Mouse (Mus musculus): ENCODE results near the gene Gm10644. TPM values are rescaled to one million over a fixed set of nuclear protein-coding genes. Genes with fewer than 3 reads are reported as not detected.

Gm10644 gene
- polyA plus RNA-seq, 1 experiment from 2014 or later = 0.37 TPM

DNA sequence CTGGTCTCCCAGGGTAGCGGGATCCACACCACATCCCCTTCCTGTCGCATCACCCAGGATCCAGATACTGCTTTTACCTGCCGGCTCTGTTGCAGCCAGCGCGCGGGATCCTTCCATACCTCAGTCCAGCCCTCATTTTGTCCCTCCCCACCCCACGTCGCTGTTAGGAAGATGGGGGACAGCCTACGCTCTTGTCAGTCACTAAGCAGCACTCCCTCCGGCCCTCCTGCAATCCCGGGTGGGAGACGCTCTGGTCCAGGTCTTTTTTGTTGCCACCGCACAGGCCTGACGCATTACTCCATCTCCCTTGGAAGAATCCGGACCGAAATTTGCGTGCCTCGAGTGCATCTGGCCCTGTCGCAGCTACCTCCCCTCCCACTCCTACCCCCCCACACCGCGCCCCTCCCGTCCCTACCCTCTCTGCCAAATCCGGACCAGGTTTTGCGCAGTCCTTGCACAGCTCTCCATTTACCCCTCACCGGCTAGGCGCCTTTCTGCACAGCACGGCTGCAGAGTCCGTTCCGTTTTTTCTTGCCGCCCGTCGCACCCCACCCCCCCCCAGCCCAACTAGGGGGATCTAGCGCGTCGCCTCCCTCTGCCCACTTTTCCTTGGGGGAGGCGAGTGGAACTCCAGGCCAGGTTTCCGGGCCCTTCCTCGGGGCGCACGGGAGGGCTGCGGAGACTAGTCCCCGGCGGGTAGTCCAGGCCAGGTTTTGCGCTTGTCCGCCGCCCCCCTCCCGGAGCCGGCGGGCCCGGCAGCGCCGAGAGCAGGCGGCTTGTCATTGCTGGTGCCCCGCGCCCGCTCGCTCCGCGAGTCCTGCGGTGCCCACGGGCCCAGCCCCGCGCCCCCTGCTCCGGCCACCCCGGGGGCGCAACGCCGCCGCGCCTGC, 55.4 kb downstream of the Gm10644 start, which contains the start of gene Adgrl1:
Gene Adgrl1 (plus strand): TSS at position 743 of the 890 bp plus-strand sequence.
- Histone ChIP-seq H3K36me3 (ENCODE audit: control insufficient read depth, insufficient read depth, low read length) (no peaks in the 10 kb centered on the region), H3K4me3 (ENCODE audit: low read depth, low read length) (peak within 1 kb of the TSS; percentile 93), H3K9ac (ENCODE audit: low read length) (peak within 1 kb of the TSS; percentile 81), H3K9me3 (ENCODE audit: control insufficient read depth, low read length) (no peaks in the 10 kb centered on the region), H3K27me3 (replicated peaks; ENCODE audit: control insufficient read depth, insufficient read depth, low read length) (no peaks in the 10 kb centered on the region; the same call in 1 of the 2 replicates), H3K4me2 (ENCODE audit: low read length) (peak within 1 kb of the TSS; percentile 78), H3K4me1 (replicated peaks; ENCODE audit: control insufficient read depth, insufficient read depth, low read length) (peaks cover 47% of the 10 kb centered on the region), H3K27ac (ENCODE audit: low read depth) (peak within 1 kb of the TSS; percentile 97)
- ATAC-seq (replicated peaks; ENCODE audit: low FRiP score, low TSS enrichment, low read depth) (peak; percentile 90), DNase-seq (ENCODE audit: low spot score) (peak; percentile 95)
- WGBS = under 1% methylated on average over 65 of the region's 70 CpGs

DNA sequence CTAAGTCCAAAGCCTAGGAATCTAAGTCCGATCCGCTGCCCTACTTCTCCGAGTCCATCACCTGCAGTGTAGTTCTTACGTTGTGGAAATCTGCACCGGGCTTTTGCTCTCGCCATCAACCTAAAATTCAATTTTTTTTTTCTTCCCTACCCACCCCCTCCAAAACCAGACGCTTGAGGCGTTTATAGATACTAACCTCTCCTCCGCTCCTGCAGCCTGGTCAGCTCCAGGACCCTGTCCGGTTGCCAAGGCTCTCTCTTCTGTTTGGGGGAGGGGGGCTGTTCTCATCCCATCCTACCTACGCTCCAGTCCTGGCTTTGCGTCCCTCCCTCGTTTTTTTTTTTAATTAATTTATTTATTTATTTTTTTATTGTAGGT, 56.0 kb downstream of the Gm10644 start:
- peak overlapping the region; percentile 97 for H3K27ac ChIP-seq (ENCODE audit: low read depth)
- WGBS = under 1% methylated on average over 13 of the region's 13 CpGs
- no peaks in the 10 kb centered on the region for H3K9me3 ChIP-seq (ENCODE audit: control insufficient read depth, low read length)
- peak overlapping the region; percentile 78 for H3K4me2 ChIP-seq (ENCODE audit: low read length)
- no peak for DNase-seq (ENCODE audit: low spot score)
- peak overlapping the region; percentile 37 for H3K9ac ChIP-seq (ENCODE audit: low read length)
- H3K36me3 ChIP-seq (ENCODE audit: control insufficient read depth, insufficient read depth, low read length) = no peaks in the 10 kb centered on the region
- peaks cover 42% of the 10 kb centered on the region for H3K4me1 ChIP-seq (replicated peaks; ENCODE audit: control insufficient read depth, insufficient read depth, low read length)
- peaks cover 4% of the 10 kb centered on the region; the same call in 1 of the 2 replicates for H3K27me3 ChIP-seq (replicated peaks; ENCODE audit: control insufficient read depth, insufficient read depth, low read length)
- H3K4me3 ChIP-seq (ENCODE audit: low read depth, low read length) = peak overlapping the region; percentile 93
- ATAC-seq (replicated peaks; ENCODE audit: low FRiP score, low TSS enrichment, low read depth) = peak; percentile 9; the same call in 1 of the 2 replicates

DNA sequence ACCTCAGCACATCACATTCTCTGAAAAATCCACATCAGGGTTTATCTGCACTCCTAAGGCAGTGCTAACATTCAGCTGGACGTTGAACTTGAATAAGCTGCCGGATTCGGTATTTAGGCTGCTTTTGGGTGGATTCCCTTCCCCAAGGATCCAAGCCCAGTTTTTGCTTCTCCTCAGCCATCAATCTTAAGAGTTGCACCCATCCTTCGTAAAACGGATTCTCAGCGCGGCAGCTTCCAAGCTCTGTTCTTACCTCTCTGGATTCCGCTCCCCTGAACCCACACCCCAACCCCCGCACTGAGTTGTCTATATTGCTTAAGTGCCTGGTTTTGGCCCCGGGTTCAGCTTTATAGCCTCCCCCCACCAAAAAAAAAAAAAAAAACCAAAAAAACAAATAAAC, 56.5 kb downstream of the Gm10644 start:
- WGBS = 2% methylated on average over 10 of the region's 10 CpGs
- H3K9ac ChIP-seq (ENCODE audit: low read length) = peak overlapping the region; percentile 37
- H3K9me3 ChIP-seq (ENCODE audit: control insufficient read depth, low read length) = no peaks in the 10 kb centered on the region
- H3K4me3 ChIP-seq (ENCODE audit: low read depth, low read length) = peak overlapping the region; percentile 93
- H3K36me3 ChIP-seq (ENCODE audit: control insufficient read depth, insufficient read depth, low read length) = no peaks in the 10 kb centered on the region
- H3K27ac ChIP-seq (ENCODE audit: low read depth) = peak overlapping the region; percentile 97
- H3K4me1 ChIP-seq (replicated peaks; ENCODE audit: control insufficient read depth, insufficient read depth, low read length) = peaks cover 37% of the 10 kb centered on the region
- peak overlapping the region; percentile 78 for H3K4me2 ChIP-seq (ENCODE audit: low read length)
- DNase-seq (ENCODE audit: low spot score) (peak; percentile 64), ATAC-seq (replicated peaks; ENCODE audit: low FRiP score, low TSS enrichment, low read depth) (no peak)
- H3K27me3 ChIP-seq (replicated peaks; ENCODE audit: control insufficient read depth, insufficient read depth, low read length) = peaks cover 4% of the 10 kb centered on the region; the same call in 1 of the 2 replicates

DNA sequence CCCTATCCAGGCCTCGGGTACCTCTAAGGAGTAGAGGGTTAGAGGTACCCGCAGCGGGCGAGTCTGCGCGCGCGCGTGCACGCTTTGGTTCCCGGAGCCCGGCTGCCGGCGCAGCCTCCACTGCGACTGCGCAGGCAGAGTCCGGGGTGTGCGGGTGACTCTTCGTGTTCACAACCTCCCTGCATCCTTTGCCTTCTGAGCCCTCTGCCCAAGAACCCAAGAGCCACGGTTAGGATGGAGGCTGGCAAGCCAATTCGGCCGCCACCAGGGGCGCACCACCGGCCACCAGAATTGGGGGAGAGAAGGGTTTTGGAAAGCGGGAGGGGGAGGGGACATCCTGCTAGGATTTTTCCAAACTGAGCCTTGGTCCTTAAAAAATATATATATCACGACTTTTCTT, 57.8 kb downstream of the Gm10644 start:
- ATAC-seq (replicated peaks; ENCODE audit: low FRiP score, low TSS enrichment, low read depth) (no peak), DNase-seq (ENCODE audit: low spot score) (peak; percentile 77)
- no peak overlapping the region for H3K9ac ChIP-seq (ENCODE audit: low read length)

DNA sequence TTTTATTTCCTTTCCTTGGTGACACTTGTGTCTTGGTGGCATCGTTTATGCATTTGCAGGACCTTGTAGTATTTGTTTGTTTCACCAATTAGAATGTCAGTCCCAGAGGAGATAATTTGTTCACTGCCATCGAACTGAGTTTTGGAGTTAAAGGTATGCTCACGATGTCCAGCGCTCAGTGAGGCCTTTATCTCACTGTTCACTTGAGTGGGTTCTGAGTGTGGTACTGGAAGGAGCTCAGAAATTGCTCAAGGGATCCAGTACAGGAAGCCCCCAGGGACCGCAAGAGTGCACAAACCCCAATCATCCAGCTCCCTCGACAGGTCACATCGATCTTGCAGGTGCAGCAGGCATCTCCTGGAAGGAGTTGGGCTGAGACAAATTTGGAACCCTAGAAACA, 58.5 kb downstream of the Gm10644 start:
- Histone ChIP-seq H3K4me1 (replicated peaks; ENCODE audit: control insufficient read depth, insufficient read depth, low read length) (peaks cover 17% of the 10 kb centered on the region), H3K27ac (ENCODE audit: low read depth) (no peak overlapping the region), H3K4me2 (ENCODE audit: low read length) (no peak overlapping the region), H3K9me3 (ENCODE audit: control insufficient read depth, low read length) (no peaks in the 10 kb centered on the region), H3K36me3 (ENCODE audit: control insufficient read depth, insufficient read depth, low read length) (no peaks in the 10 kb centered on the region), H3K9ac (ENCODE audit: low read length) (no peak overlapping the region), H3K27me3 (replicated peaks; ENCODE audit: control insufficient read depth, insufficient read depth, low read length) (peaks cover 4% of the 10 kb centered on the region; the same call in 1 of the 2 replicates), H3K4me3 (ENCODE audit: low read depth, low read length) (no peak overlapping the region)
- DNase-seq (ENCODE audit: low spot score) = no peak
- 88% methylated on average over 7 of the region's 7 CpGs for WGBS
- ATAC-seq (replicated peaks; ENCODE audit: low FRiP score, low TSS enrichment, low read depth) = no peak

More for the DNA sequence above, 57.8 kb downstream of the Gm10644 start:
- H3K27me3 ChIP-seq (replicated peaks; ENCODE audit: control insufficient read depth, insufficient read depth, low read length) = peaks cover 4% of the 10 kb centered on the region; the same call in 1 of the 2 replicates
- H3K4me1 ChIP-seq (replicated peaks; ENCODE audit: control insufficient read depth, insufficient read depth, low read length) = peaks cover 25% of the 10 kb centered on the region
- no peak overlapping the region for H3K27ac ChIP-seq (ENCODE audit: low read depth)
- H3K4me3 ChIP-seq (ENCODE audit: low read depth, low read length) = peak overlapping the region; percentile 26
- peak overlapping the region; percentile 53 for H3K4me2 ChIP-seq (ENCODE audit: low read length)
- no peaks in the 10 kb centered on the region for H3K36me3 ChIP-seq (ENCODE audit: control insufficient read depth, insufficient read depth, low read length)
- WGBS = 1% methylated on average over 26 of the region's 26 CpGs
- H3K9me3 ChIP-seq (ENCODE audit: control insufficient read depth, low read length) = no peaks in the 10 kb centered on the region

DNA sequence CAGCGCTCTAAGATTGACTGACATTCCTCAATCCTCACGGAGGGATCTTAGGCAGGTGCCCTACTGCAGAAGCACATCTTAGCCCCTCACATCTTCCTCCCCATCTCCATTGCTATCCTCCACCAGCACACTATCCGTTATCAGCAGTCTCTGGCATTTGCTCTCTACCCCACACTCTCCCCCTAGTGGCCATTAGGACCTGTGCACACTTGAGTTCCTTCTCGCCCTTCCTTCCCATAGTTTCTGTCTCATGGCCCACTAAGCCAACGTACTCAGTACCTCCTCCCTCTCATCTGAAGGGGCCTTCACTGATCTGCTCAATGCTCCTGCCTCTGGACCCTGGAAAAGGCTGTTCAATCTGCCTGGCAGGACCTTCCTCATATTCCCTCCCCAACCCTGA, 59.1 kb downstream of the Gm10644 start:
- H3K9me3 ChIP-seq (ENCODE audit: control insufficient read depth, low read length) = no peaks in the 10 kb centered on the region
- H3K9ac ChIP-seq (ENCODE audit: low read length) = no peak overlapping the region
- DNase-seq (ENCODE audit: low spot score) (no peak), ATAC-seq (replicated peaks; ENCODE audit: low FRiP score, low TSS enrichment, low read depth) (no peak)
- H3K4me1 ChIP-seq (replicated peaks; ENCODE audit: control insufficient read depth, insufficient read depth, low read length) = peaks cover 17% of the 10 kb centered on the region
- 19% methylated on average over 5 of the region's 5 CpGs for WGBS
- peaks cover 4% of the 10 kb centered on the region; the same call in 1 of the 2 replicates for H3K27me3 ChIP-seq (replicated peaks; ENCODE audit: control insufficient read depth, insufficient read depth, low read length)
- H3K27ac ChIP-seq (ENCODE audit: low read depth) = no peak overlapping the region
- H3K4me3 ChIP-seq (ENCODE audit: low read depth, low read length) = no peak overlapping the region
- H3K36me3 ChIP-seq (ENCODE audit: control insufficient read depth, insufficient read depth, low read length) = no peaks in the 10 kb centered on the region
- H3K4me2 ChIP-seq (ENCODE audit: low read length) = no peak overlapping the region

DNA sequence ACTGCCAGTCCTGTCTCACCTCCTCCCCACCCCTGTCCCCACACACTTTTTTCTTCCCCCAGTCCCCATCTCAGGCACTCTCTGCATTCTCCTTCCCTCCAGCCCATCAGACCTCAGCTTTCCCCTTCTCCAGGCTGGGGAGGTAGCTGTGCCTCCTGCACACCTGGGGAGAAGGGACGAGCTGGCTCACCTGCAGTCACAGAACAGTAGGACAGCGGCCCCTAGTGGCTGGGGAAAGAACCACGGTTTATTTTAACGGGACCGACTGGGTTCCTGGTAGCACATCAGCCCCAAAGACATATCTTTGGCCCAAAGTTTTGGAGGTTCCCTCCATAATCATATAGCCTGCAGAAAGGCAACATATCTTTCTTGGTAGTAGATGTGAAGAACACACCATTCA, 61.1 kb downstream of the Gm10644 start:
- no peak overlapping the region for H3K4me2 ChIP-seq (ENCODE audit: low read length)
- no peaks in the 10 kb centered on the region for H3K9me3 ChIP-seq (ENCODE audit: control insufficient read depth, low read length)
- no peak overlapping the region for H3K27ac ChIP-seq (ENCODE audit: low read depth)
- no peak overlapping the region for H3K9ac ChIP-seq (ENCODE audit: low read length)
- DNase-seq (ENCODE audit: low spot score) (peak; percentile 91), ATAC-seq (replicated peaks; ENCODE audit: low FRiP score, low TSS enrichment, low read depth) (no peak)
- 3% methylated on average over 5 of the region's 5 CpGs for WGBS
- no peaks in the 10 kb centered on the region for H3K36me3 ChIP-seq (ENCODE audit: control insufficient read depth, insufficient read depth, low read length)
- peaks cover 4% of the 10 kb centered on the region; the same call in 1 of the 2 replicates for H3K27me3 ChIP-seq (replicated peaks; ENCODE audit: control insufficient read depth, insufficient read depth, low read length)
- peaks cover 17% of the 10 kb centered on the region for H3K4me1 ChIP-seq (replicated peaks; ENCODE audit: control insufficient read depth, insufficient read depth, low read length)
- no peak overlapping the region for H3K4me3 ChIP-seq (ENCODE audit: low read depth, low read length)

DNA sequence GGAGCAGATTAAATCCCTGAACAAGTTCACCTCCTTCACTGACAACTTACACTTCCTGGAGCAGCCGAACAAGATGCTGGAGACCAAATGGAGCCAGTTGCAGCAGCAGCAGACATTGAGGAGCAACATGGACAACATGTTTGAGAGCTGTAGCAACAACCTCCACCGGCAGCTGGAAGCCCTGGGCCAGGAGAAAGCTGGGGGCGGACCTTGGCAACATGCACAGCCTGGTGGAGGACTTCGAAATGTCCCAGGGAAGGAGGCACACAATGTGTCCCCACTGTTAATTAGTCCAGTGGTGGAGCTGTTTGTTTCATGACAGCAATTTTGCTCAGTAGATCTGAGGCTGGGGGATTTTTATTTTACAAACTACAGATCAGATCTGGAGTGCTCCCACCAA, 62.9 kb downstream of the Gm10644 start:
- Histone ChIP-seq H3K9me3 (ENCODE audit: control insufficient read depth, low read length) (no peaks in the 10 kb centered on the region), H3K27me3 (replicated peaks; ENCODE audit: control insufficient read depth, insufficient read depth, low read length) (peaks cover 4% of the 10 kb centered on the region; the same call in 1 of the 2 replicates), H3K4me2 (ENCODE audit: low read length) (no peak overlapping the region), H3K27ac (ENCODE audit: low read depth) (no peak overlapping the region), H3K4me3 (ENCODE audit: low read depth, low read length) (no peak overlapping the region), H3K36me3 (ENCODE audit: control insufficient read depth, insufficient read depth, low read length) (no peaks in the 10 kb centered on the region), H3K4me1 (replicated peaks; ENCODE audit: control insufficient read depth, insufficient read depth, low read length) (peaks cover 2% of the 10 kb centered on the region; the same call in 1 of the 2 replicates), H3K9ac (ENCODE audit: low read length) (no peak overlapping the region)
- 63% methylated on average over 4 of the region's 4 CpGs for WGBS
- ATAC-seq (replicated peaks; ENCODE audit: low FRiP score, low TSS enrichment, low read depth) (no peak), DNase-seq (ENCODE audit: low spot score) (no peak)
